Mouse (Mus musculus) layer of hippocampus, postnatal 10 days (tissue): Measurements from ENCODE around the gene Coa6. TPM values are rescaled to one million over a fixed set of nuclear protein-coding genes. Genes with fewer than 3 reads are reported as not detected.
"Not testable (repeated sequence)": the region's sequence is repeated elsewhere in the genome, so short reads cannot be mapped to it uniquely, and the experiment has no call there.

Source experiments
- DNase-seq, 2 experiments: peaks; one replicate each; pipeline ENCODE4 v3.0.0; 2021; ENCODE audit warnings: low spot score in 2 of 2
- long read RNA-seq: library from polyadenylated mRNA; stranded (forward); transcript quantifications from one replicate; pipeline ENCODE4 v2.0.0, GENCODE M21; 2023
- total RNA-seq, 2 experiments: library from RNA; stranded (reverse); gene quantifications; 2 replicates each; pipeline ENCODE4 v1.2.3; 2021

Gene Coa6
- 10 to 100 TPM; 25.6 to 28.1 TPM for total RNA-seq
- long read RNA-seq, transcript Coa6-201 (2 exons, 747 nt) = major isoform, 26 of 26 reads
- long read RNA-seq, partial matches to known transcripts = 0 of 26 reads
- long read RNA-seq, other reads (novel, unspliced or antisense) = 0 of 26 reads

GRCm38 (mm10) chr8:126422174-126422919 lies at the start of gene Coa6:
TSS of gene Coa6 (plus strand) at chr8:126422515.
- peak; percentile 98 for DNase-seq

DNA sequence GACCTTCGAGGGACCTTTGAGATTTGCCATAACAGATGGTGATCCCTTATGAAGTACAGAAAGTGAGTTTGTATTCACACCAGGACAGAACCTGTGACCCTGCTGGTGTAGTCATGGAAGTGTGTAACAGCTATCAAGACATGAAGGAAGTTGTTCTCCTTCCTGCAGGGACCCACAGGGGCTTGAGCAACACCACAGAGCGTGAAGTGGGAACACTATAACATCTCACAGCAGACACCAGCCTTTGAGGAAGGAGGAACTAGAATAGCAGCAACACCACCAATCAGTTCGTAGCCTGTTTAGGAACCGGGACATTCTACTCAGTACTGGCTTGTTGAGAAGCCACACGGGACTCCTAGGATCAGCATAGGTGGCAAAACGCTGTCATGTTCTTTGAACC lies 42.7 kb upstream of the Coa6 start:
- no peak for DNase-seq

DNA sequence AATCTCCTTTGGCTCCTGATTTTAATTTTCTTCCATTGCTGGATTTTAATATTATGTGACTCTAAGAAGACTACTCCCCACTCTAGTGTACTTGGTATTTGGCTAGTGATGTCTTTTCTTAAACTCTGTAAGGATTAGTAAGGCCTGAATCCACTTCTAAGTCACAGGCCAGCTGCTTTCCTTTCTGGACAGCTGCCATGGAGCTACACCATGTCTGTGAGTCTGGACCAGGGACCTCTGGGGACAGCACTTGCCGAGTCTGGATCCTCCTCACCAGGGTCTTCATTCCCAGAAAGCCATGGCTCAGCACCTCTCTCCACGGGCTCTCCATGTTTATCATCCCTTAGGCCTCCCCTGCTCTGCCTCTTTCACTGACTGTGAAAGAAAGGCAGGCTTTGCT lies 42.2 kb upstream of the Coa6 start:
- DNase-seq = no peak

GRCm38 (mm10) chr8:126381299-126381698 lies 41.0 kb upstream of the Coa6 start:
- DNase-seq = no peak

DNA sequence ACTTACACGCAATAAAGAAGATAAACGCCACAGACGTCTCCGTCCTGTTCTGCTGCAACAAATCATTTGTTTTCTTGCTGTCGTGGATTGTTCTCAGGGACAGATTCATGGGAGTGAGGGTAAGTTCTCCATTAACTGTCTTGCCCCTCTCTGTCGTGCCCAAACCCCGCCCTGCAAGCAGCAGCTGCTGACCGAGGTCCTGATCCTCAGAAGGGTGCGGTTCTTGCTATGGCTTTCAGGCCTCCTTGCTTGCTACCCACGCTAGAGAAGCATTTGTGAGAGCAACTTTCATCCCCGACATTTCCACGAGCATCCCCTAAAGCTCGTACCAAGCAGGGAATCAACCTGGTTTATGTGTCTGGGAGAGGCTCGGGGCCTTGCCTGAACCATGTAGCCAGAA lies 40.1 kb upstream of the Coa6 start:
- DNase-seq = no peak

DNA sequence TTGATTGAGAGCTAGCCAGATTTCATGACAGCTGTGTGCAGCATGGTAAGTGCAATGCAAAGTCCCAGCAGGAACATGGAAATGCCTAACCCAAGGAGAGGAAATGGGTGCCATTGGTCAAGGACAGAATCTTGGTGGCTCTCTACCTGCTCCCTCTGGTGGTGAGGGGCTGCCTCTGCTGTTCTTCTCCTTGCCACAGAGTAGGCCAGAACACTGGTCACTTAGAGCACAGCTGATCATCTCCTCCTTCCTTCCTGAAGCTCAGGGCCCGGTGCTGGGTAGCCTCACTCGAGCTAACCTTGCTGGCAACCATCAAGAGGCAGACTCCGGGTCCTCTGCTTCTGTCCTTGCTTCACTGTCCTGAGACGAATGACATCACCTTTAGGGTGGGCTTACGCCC lies 39.6 kb upstream of the Coa6 start:
- DNase-seq = peak; percentile 49 to 56

DNA sequence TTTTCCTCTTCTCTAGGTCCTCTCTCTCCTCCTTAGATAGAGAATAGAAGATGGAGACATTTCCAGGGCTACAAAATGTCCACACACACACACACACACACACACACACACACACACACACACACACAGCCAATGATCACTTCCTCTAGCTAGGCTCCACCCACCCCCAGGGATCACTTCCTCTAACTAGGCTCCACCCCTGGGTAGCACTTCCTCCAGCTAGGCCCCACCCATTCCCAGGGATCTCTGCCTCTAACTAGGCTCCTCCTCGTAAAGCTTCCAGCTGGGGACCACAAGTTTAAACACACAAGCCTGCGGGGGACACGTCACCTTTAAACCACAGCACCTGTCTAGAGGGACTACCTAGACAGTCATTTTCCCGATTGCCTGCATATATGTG lies 34.7 kb upstream of the Coa6 start:
- no peak for DNase-seq

GRCm38 (mm10) chr8:126391541-126391940 lies 30.8 kb upstream of the Coa6 start:
- no peak for DNase-seq

DNA sequence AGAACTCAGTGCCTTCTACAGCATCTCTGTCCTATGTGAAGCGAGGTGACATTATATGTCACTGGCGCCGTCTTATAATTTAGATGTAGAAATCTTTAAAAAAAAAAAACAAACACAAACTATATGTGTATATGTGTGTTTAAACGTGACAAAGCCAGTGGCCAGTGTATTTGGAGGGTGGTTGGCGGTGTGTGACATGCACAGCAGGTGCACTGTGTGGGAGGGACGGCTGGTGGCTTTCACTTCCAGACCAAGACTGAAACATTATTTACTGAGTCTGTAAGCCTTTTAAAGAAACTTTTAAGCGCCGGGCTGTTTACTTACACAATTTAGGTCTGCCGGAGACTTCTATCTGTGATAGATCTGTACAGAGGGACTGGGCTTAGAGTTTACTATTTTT lies 26.9 kb upstream of the Coa6 start:
- no peak for DNase-seq

DNA sequence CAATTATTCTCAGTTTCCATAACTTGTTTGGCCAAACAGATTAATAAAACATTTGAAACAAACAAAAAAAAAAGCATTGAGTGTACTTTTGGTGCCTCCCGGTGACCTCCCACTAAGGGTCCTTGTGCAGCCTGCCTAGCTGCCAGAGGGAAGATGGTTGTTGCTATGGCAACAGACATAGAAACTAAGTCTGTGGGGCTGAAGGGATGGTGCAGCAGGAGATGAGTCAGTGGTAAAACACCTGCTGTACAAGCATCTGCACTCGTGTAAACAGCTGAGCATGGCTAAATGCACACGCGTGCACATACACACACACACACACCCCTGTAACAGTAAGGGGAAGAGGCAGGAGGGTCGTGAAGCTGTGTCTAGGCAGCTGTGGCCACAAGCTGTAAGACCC lies 26.4 kb upstream of the Coa6 start:
- no peak for DNase-seq

DNA sequence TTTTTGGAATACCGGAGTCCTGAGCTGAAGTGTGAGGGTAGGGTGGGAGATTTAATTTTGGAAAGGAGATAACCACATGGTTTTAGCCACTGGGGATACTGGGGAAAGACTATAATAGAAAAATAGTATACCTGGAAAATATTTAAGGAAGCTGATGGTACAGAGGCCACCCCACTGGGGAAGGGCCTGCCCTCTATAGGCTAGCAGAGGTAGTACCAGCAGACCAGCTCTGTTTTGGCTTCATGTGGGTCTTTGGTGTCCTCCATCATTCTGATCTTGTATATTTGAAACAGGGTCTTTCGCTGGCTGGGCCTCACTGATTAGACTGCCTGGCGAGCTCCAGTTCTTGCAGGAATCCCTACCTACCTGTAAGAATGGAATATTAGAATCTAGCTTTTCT lies 24.0 kb upstream of the Coa6 start:
- no peak for DNase-seq

DNA sequence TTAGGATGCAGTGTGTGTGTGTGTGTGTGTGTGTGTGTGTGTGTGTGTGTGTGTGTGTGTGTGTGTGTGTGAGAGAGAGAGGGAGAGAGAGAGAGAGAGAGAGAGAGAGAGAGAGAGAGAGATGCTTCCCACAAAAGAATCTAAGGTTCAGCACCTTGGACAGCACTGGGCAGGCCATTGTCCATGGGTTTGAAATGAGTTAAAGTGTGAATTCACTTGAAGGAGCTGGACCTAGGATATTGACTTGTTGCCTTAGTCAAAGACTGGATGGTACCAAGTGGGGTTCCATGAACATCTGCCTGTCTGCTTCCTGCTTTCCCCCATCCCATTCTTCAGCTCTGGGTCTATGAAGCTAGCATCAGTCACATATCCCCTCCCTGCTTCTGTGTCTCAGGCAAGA lies 17.8 kb upstream of the Coa6 start:
- not testable (repeated sequence) for DNase-seq

DNA sequence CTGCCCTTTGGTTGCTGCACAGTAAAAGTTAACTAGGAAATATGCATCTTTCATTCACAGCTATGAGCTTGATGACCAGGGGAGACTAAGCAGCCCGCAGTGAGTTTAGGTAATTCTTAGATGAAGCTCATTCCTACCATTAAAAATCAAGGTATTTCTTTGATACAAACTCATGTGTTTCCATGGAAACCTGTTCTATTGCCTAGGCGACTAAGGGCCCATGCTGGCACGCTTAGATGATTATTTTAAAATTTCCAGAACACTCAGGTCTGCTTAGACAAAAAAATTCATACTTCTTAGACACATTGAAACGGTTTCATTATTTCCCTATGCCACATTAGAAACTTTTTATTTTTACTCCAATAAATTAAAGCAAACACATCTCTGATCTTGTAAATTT lies 17.3 kb upstream of the Coa6 start:
- no peak for DNase-seq

DNA sequence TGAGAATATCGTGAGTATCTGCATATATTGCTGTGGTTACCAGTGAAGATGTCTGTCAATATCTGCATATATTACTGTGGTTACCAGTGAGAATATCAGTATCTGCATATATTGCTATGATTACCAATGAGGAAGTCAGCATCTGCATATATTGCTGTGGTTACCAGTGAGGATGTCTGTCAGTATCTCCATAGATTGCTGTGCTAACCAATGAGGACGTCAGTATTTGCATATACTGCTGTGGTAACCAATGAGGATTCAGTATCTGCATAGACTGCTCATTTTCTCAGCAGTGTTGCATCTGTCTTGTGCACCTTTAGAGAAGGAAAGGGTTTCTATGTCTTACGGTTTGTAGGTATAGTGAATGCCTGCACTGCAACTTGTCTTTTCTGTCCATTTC lies 1.5 kb upstream of the Coa6 start:
- DNase-seq = no peak

DNA sequence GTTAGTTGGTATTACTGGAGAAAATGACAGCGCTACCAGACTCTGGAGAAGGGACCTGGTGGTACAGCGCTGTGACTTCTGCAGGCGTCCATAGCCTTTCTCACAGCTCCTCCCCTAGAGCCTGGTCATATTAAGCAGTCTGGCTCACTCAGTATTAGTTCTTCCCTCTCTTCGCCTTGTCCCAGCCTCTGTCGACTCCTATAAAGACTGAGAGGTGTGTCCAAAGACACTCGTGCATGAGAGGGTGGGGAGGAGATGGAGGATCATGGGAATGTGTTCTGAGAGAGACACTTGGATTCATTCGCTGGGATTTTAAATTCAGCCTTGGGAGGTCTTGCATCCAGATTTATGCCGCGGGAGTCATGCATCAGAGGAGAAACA lies 595 bp downstream of the Coa6 start:
- no peak for DNase-seq

GRCm38 (mm10) chr8:126424163-126424562 lies 1.8 kb downstream of the Coa6 start:
- no peak for DNase-seq

GRCm38 (mm10) chr8:126424946-126425345 lies 2.6 kb downstream of the Coa6 start:
- no peak for DNase-seq

DNA sequence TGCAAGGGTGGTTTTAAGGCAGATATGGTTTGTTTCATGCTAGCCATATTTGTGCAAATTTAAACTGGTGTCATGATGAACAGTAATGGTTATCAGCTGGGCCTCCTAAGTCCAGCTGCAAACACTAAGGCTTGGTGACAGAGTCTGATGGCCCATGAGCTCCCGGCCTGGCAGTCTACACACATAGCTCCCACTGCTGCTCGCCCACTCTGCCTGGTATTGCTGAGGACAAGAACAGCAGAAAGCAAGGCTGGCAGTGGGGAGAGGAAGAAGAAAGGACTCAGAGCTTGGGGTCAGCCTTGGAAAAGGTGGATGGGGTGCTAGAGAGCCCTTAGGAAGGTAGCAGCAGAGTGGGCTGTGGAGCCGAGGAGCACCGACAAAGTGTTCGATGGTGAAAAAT lies 7.3 kb downstream of the Coa6 start:
- DNase-seq = no peak

GRCm38 (mm10) chr8:126433827-126434226 lies 11.5 kb downstream of the Coa6 start:
- peak in 1 of 2 experiments; percentile 24 for DNase-seq

DNA sequence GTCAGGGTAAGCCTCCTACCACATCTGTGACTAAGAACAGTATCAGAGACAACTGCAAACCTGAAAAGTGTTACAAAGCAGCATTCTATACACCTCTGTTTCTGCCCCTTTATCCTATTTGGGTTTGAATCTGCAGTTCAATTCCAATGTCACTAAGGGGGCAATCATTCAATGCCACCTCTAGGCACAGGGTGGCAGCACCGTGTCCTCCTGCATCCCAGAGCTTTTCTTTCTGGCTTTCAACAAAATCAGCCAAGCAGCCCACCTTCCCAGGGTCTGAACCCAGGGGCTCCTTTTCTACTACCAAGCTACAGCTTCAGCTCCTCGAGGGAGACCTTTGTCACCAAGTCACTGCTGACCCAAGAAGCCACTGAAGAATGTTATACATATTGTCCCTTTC lies 16.6 kb downstream of the Coa6 start:
- DNase-seq = no peak

- no peak for DNase-seq
Observed at GRCm38 (mm10) chr8:126451158-126451557, 28.8 kb downstream of the Coa6 start.

GRCm38 (mm10) chr8:126455383-126455782 lies 33.1 kb downstream of the Coa6 start:
- DNase-seq = no peak

DNA sequence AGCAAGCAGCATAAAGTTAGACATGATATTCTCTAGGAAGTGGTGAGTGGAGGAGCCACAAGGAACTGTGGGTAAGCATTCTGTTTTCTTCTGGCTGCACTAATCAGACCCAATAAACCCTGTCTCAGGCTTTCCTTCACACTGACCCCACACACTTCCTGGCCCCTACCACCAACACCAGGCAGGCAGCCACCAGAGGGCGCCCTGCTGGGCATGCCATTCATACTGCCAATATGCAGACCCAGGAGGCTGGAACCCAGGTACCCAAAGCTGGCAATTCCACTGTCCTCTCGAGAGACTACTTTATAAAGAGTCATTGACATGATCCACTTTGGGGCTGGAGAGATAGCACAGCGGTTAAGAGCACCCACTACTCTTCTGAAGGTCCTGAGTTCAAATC lies 38.0 kb downstream of the Coa6 start:
- DNase-seq = peak; percentile 54 to 55
